Mouse (Mus musculus) 416B (cell line): ENCODE results near the gene Ang2.
"Not testable (repeated sequence)": the region's sequence is repeated elsewhere in the genome, so short reads cannot be mapped to it uniquely, and the experiment has no call there.

Experiments used
- DNase-seq: peaks from one replicate; pipeline ENCODE4 v3.0.0; 2011; ENCODE audit warnings: low read depth

Ang2 gene

GRCm38 (mm10) chr14:51199098-51200023 is at the start of gene Ang2:
Gene Ang2, minus strand, starts transcription at chr14:51199148.
- no peak for DNase-seq

- no peak for DNase-seq
Observed at GRCm38 (mm10) chr14:51247736-51248135, 48.8 kb upstream of the Ang2 start.

- DNase-seq = peak; percentile 59
Observed at GRCm38 (mm10) chr14:51240899-51241298, 42.0 kb upstream of the Ang2 start.

GRCm38 (mm10) chr14:51237488-51237887 is 38.5 kb upstream of the Ang2 start:
- DNase-seq = not testable (repeated sequence)

GRCm38 (mm10) chr14:51229657-51230056 is 30.7 kb upstream of the Ang2 start:
- DNase-seq = not testable (repeated sequence)

- peak; percentile 40 for DNase-seq
Observed at GRCm38 (mm10) chr14:51220075-51220474, 21.1 kb upstream of the Ang2 start.

- no peak for DNase-seq
Observed at GRCm38 (mm10) chr14:51203115-51203514, 4.2 kb upstream of the Ang2 start, which contains the start of gene Ear14. Gene Ear14, plus strand, starts transcription at chr14:51203391.

GRCm38 (mm10) chr14:51200466-51200865 is 1.5 kb upstream of the Ang2 start:
- DNase-seq = no peak

- DNase-seq = no peak
Observed at GRCm38 (mm10) chr14:51200054-51200453, 1.1 kb upstream of the Ang2 start.

- no peak for DNase-seq
Observed at GRCm38 (mm10) chr14:51195681-51196080, 3.3 kb downstream of the Ang2 start.

GRCm38 (mm10) chr14:51181051-51181450 is 17.9 kb downstream of the Ang2 start:
- DNase-seq = not testable (repeated sequence)

- DNase-seq = no peak
Observed at GRCm38 (mm10) chr14:51173843-51174242, 25.1 kb downstream of the Ang2 start.

GRCm38 (mm10) chr14:51172947-51173346 is 26.0 kb downstream of the Ang2 start:
- DNase-seq = not testable (repeated sequence)

GRCm38 (mm10) chr14:51172095-51172865 is 26.7 kb downstream of the Ang2 start:
- peak; percentile 14 for DNase-seq

- no peak for DNase-seq
Observed at GRCm38 (mm10) chr14:51166068-51166467, 32.9 kb downstream of the Ang2 start.

- no peak for DNase-seq
Observed at GRCm38 (mm10) chr14:51165435-51165834, 33.5 kb downstream of the Ang2 start.

- DNase-seq = not testable (repeated sequence)
Observed at GRCm38 (mm10) chr14:51163323-51163722, 35.6 kb downstream of the Ang2 start.

- not testable (repeated sequence) for DNase-seq
Observed at GRCm38 (mm10) chr14:51161976-51162375, 37.0 kb downstream of the Ang2 start, which contains the start of gene Rnase2b. Gene Rnase2b, plus strand, starts transcription at chr14:51162260.

- no peak for DNase-seq
Observed at GRCm38 (mm10) chr14:51157072-51157471, 41.9 kb downstream of the Ang2 start.

- DNase-seq = no peak
Observed at GRCm38 (mm10) chr14:51156736-51157068, 42.2 kb downstream of the Ang2 start.

- no peak for DNase-seq
Observed at GRCm38 (mm10) chr14:51156056-51156735, 42.8 kb downstream of the Ang2 start.

GRCm38 (mm10) chr14:51152249-51152870 is 46.6 kb downstream of the Ang2 start:
- DNase-seq = no peak
